Mouse (Mus musculus) forebrain, embryonic 14.5 days (tissue): ENCODE measurements around the gene Ssh2. TPM values are rescaled to one million over a fixed set of nuclear protein-coding genes. Genes with fewer than 3 reads are reported as not detected.

ENCODE experiments used
- ATAC-seq: fragments of 200-750 bp; cut with Nextera tagmentation; 2 replicates; pipeline ENCODE4 v1.8.0; 2017; ENCODE audit warnings: mild to moderate bottlenecking, moderate library complexity
- DNase-seq: peaks from one replicate; pipeline ENCODE4 v3.0.0-alpha.2; 2015; ENCODE audit warnings: low spot score
- H3K27ac ChIP-seq: fragments of 300-500 bp; sonication (generic); 2 replicates; pipeline ENCODE4 v1.5.1; 2014; ENCODE audit warnings: low read depth, mild to moderate bottlenecking, control low read depth, low read length, moderate library complexity
- H3K27me3 ChIP-seq: fragments of 300-500 bp; sonication (generic); replicated peaks from 2 replicates; pipeline ENCODE4 v1.6.1; 2014; ENCODE audit warnings: low read length, control low read depth, mixed read lengths; ENCODE audit not compliant: control insufficient read depth, insufficient read depth
- H3K36me3 ChIP-seq: fragments of 300-500 bp; sonication (generic); 2 replicates; pipeline ENCODE4 v1.6.1; 2014; ENCODE audit warnings: low read length, control low read depth; ENCODE audit not compliant: control insufficient read depth, insufficient read depth
- H3K4me1 ChIP-seq: fragments of 300-500 bp; sonication (generic); 2 replicates; pipeline ENCODE4 v1.6.1; 2014; ENCODE audit warnings: antibody characterized with exemption, low read length, control low read depth; ENCODE audit not compliant: control insufficient read depth, insufficient read depth
- H3K4me2 ChIP-seq: fragments of 300-500 bp; sonication (generic); 2 replicates; pipeline ENCODE4 v1.6.1; 2014; ENCODE audit warnings: mild to moderate bottlenecking, control low read depth, low read length
- H3K4me3 ChIP-seq: fragments of 300-500 bp; sonication (generic); 2 replicates; pipeline ENCODE4 v1.5.1; 2014; ENCODE audit warnings: low read depth, low read length, control low read depth
- H3K9ac ChIP-seq: fragments of 300-500 bp; sonication (generic); 2 replicates; pipeline ENCODE4 v1.6.1; 2014; ENCODE audit warnings: mild to moderate bottlenecking, low read length, control low read depth, moderate library complexity
- H3K9me3 ChIP-seq: fragments of 300-500 bp; sonication (generic); replicated peaks from 2 replicates; pipeline ENCODE4 v1.6.1; 2016; ENCODE audit warnings: low read length, control low read depth, mixed read lengths; ENCODE audit not compliant: control insufficient read depth
- WGBS: fragments of 180-500 bp; shearing (Covaris S2); extraction: QIAGEN DNeasy Blood & Tissue Kit; methylation state at CpG from one replicate; pipeline ENCODE4 v1.1.7; 2014; 5-methylcytosine and 5-hydroxymethylcytosine counted together
- polyA plus RNA-seq: library from polyadenylated mRNA; unstranded; fragments of >200 nt; fragmentation: Nextera tagmentation; extraction: Ambion mirVana; gene quantifications from 2 replicates; pipeline ENCODE4 v1.2.1, GENCODE M21; 2014

Gene Ssh2
- 15.5 and 18.7 TPM in 2 replicates for polyA plus RNA-seq

- WGBS: under 1% methylated on average over 71 of the region's 82 CpGs
- no peaks in the 10 kb centered on the region for H3K27me3 ChIP-seq
Observed at GRCm38 (mm10) chr11:77215951-77216760, at the start of gene Ssh2. Ssh2 (plus strand) TSS chr11:77216287.

GRCm38 (mm10) chr11:77173731-77174130 lies 42.4 kb upstream of the Ssh2 start:
- DNase-seq: no peak
- Histone ChIP-seq H3K4me1 (no peaks in the 10 kb centered on the region), H3K4me2 (no peak overlapping the region), H3K27ac (no peak overlapping the region), H3K4me3 (no peak overlapping the region), H3K27me3 (no peaks in the 10 kb centered on the region), H3K9me3 (no peaks in the 10 kb centered on the region), H3K36me3 (no peaks in the 10 kb centered on the region), H3K9ac (no peak overlapping the region)
- ATAC-seq: no peak
- 58% methylated on average over 4 of the region's 4 CpGs for WGBS

More at GRCm38 (mm10) chr11:77215951-77216760, at the start of gene Ssh2:
- Histone ChIP-seq H3K4me3 (peak within 1 kb of the TSS; percentile 90), H3K4me2 (peak within 1 kb of the TSS; percentile 84), H3K9ac (peak within 1 kb of the TSS; percentile 99), H3K27ac (peak within 1 kb of the TSS; percentile 99), H3K4me1 (peaks cover 13% of the 10 kb centered on the region), H3K36me3 (no peaks in the 10 kb centered on the region), H3K9me3 (no peaks in the 10 kb centered on the region)
- DNase-seq: peak; percentile 97
- peak; percentile 94 for ATAC-seq

GRCm38 (mm10) chr11:77174531-77174930 lies 41.6 kb upstream of the Ssh2 start:
- no peak for DNase-seq
- no peaks in the 10 kb centered on the region for H3K9me3 ChIP-seq
- H3K9ac ChIP-seq: no peak overlapping the region
- H3K4me1 ChIP-seq: no peaks in the 10 kb centered on the region
- WGBS: 57% methylated on average over 7 of the region's 7 CpGs
- H3K27me3 ChIP-seq: no peaks in the 10 kb centered on the region
- H3K27ac ChIP-seq: no peak overlapping the region
- no peaks in the 10 kb centered on the region for H3K36me3 ChIP-seq
- H3K4me2 ChIP-seq: no peak overlapping the region
- no peak for ATAC-seq
- H3K4me3 ChIP-seq: no peak overlapping the region

GRCm38 (mm10) chr11:77179771-77180170 lies 36.3 kb upstream of the Ssh2 start:
- no peak for DNase-seq
- Histone ChIP-seq H3K4me2 (no peak overlapping the region), H3K27ac (no peak overlapping the region), H3K4me3 (no peak overlapping the region), H3K36me3 (no peaks in the 10 kb centered on the region), H3K27me3 (no peaks in the 10 kb centered on the region), H3K9ac (no peak overlapping the region), H3K9me3 (no peaks in the 10 kb centered on the region), H3K4me1 (peaks cover 17% of the 10 kb centered on the region)
- 89% methylated on average over 3 of the region's 3 CpGs for WGBS
- ATAC-seq: no peak

GRCm38 (mm10) chr11:77180886-77181285 lies 35.2 kb upstream of the Ssh2 start:
- H3K4me1 ChIP-seq: peaks cover 17% of the 10 kb centered on the region
- H3K4me3 ChIP-seq: no peak overlapping the region
- 31% methylated on average over 4 of the region's 4 CpGs for WGBS
- no peak overlapping the region for H3K27ac ChIP-seq
- DNase-seq (peak; percentile 90), ATAC-seq (0 out of 2 replicates have a peak, but pooled peaks have one; percentile 42)
- no peaks in the 10 kb centered on the region for H3K9me3 ChIP-seq
- H3K27me3 ChIP-seq: no peaks in the 10 kb centered on the region
- H3K36me3 ChIP-seq: no peaks in the 10 kb centered on the region
- H3K9ac ChIP-seq: no peak overlapping the region
- no peak overlapping the region for H3K4me2 ChIP-seq

GRCm38 (mm10) chr11:77181528-77181927 lies 34.6 kb upstream of the Ssh2 start:
- Histone ChIP-seq H3K27me3 (no peaks in the 10 kb centered on the region), H3K27ac (no peak overlapping the region), H3K9me3 (no peaks in the 10 kb centered on the region), H3K9ac (no peak overlapping the region), H3K4me2 (no peak overlapping the region), H3K36me3 (no peaks in the 10 kb centered on the region), H3K4me1 (peaks cover 17% of the 10 kb centered on the region), H3K4me3 (no peak overlapping the region)
- no peak for ATAC-seq
- no peak for DNase-seq
- WGBS: 67% methylated on average over 5 of the region's 5 CpGs

- no peak overlapping the region for H3K9ac ChIP-seq
Observed at GRCm38 (mm10) chr11:77182041-77182440, 34.0 kb upstream of the Ssh2 start.

GRCm38 (mm10) chr11:77182616-77183015 lies 33.5 kb upstream of the Ssh2 start:
- WGBS: 9% methylated on average over 2 of the region's 2 CpGs
- Histone ChIP-seq H3K27me3 (no peaks in the 10 kb centered on the region), H3K4me2 (no peak overlapping the region), H3K9ac (no peak overlapping the region), H3K4me1 (peaks cover 17% of the 10 kb centered on the region), H3K36me3 (no peaks in the 10 kb centered on the region), H3K27ac (no peak overlapping the region), H3K4me3 (no peak overlapping the region), H3K9me3 (no peaks in the 10 kb centered on the region)
- DNase-seq (peak; percentile 84), ATAC-seq (no peak)

More at GRCm38 (mm10) chr11:77182041-77182440, 34.0 kb upstream of the Ssh2 start:
- Histone ChIP-seq H3K27me3 (no peaks in the 10 kb centered on the region), H3K27ac (no peak overlapping the region), H3K4me2 (no peak overlapping the region), H3K36me3 (no peaks in the 10 kb centered on the region), H3K9me3 (no peaks in the 10 kb centered on the region), H3K4me3 (no peak overlapping the region), H3K4me1 (peaks cover 17% of the 10 kb centered on the region)
- DNase-seq (no peak), ATAC-seq (no peak)
- WGBS: 66% methylated on average over 2 of the region's 2 CpGs

- H3K9me3 ChIP-seq: no peaks in the 10 kb centered on the region
- no peak overlapping the region for H3K27ac ChIP-seq
- H3K36me3 ChIP-seq: no peaks in the 10 kb centered on the region
- H3K27me3 ChIP-seq: no peaks in the 10 kb centered on the region
- no peak for DNase-seq
- H3K9ac ChIP-seq: no peak overlapping the region
- no peak overlapping the region for H3K4me3 ChIP-seq
- H3K4me1 ChIP-seq: peaks cover 17% of the 10 kb centered on the region
- no peak overlapping the region for H3K4me2 ChIP-seq
- WGBS: 66% methylated on average over 2 of the region's 2 CpGs
- no peak for ATAC-seq
Observed at GRCm38 (mm10) chr11:77184926-77185325, 31.2 kb upstream of the Ssh2 start.
